Mouse (Mus musculus) kidney, embryonic 15.5 days (tissue): ENCODE data around the gene Cdc42se2. TPM values are rescaled to one million over a fixed set of nuclear protein-coding genes. Genes with fewer than 3 reads are reported as not detected.

Experiments used
- ATAC-seq: fragments of 200-750 bp; cut with Nextera tagmentation; replicated peaks from 2 replicates; pipeline ENCODE4 v1.8.0; 2017; ENCODE audit warnings: moderate TSS enrichment; ENCODE audit not compliant: low FRiP score
- H3K27ac ChIP-seq: fragments of 300-500 bp; sonication (generic); 2 replicates; pipeline ENCODE4 v1.5.1; 2015; ENCODE audit warnings: mild to moderate bottlenecking, inconsistent platforms
- H3K27me3 ChIP-seq: fragments of 300-500 bp; sonication (generic); 2 replicates; pipeline ENCODE4 v1.6.1; 2015; ENCODE audit warnings: inconsistent platforms
- H3K36me3 ChIP-seq: fragments of 300-500 bp; sonication (generic); 2 replicates; pipeline ENCODE4 v1.6.1; 2015; ENCODE audit warnings: inconsistent platforms
- H3K4me1 ChIP-seq: fragments of 300-500 bp; sonication (generic); 2 replicates; pipeline ENCODE4 v1.6.1; 2015; ENCODE audit warnings: inconsistent platforms
- H3K4me2 ChIP-seq: fragments of 300-500 bp; sonication (generic); 2 replicates; pipeline ENCODE4 v1.6.1; 2015; ENCODE audit warnings: moderate library complexity, mild to moderate bottlenecking, inconsistent platforms
- H3K4me3 ChIP-seq: fragments of 300-500 bp; sonication (generic); replicated peaks from 2 replicates; pipeline ENCODE4 v1.5.1; 2015; ENCODE audit warnings: mild to moderate bottlenecking, inconsistent platforms
- H3K9ac ChIP-seq: fragments of 300-500 bp; sonication (generic); 2 replicates; pipeline ENCODE4 v1.6.1; 2015; ENCODE audit warnings: mild to moderate bottlenecking, inconsistent platforms
- H3K9me3 ChIP-seq: fragments of 300-500 bp; sonication (generic); replicated peaks from 2 replicates; pipeline ENCODE4 v1.6.1; 2016; ENCODE audit warnings: inconsistent platforms
- WGBS: fragments of 180-500 bp; shearing (Covaris S2); methylation state at CpG from one replicate; pipeline ENCODE4 v1.1.7; 2015; ENCODE audit warnings: mixed read lengths; 5-methylcytosine and 5-hydroxymethylcytosine counted together
- polyA plus RNA-seq: library from polyadenylated mRNA; unstranded; fragments of >200 nt; fragmentation: Nextera tagmentation; extraction: Ambion mirVana; gene quantifications from 2 replicates; pipeline ENCODE4 v1.2.1, GENCODE M21; 2015

Cdc42se2 gene
- polyA plus RNA-seq, 1 experiment from 2014 or later: 89.2 TPM

DNA sequence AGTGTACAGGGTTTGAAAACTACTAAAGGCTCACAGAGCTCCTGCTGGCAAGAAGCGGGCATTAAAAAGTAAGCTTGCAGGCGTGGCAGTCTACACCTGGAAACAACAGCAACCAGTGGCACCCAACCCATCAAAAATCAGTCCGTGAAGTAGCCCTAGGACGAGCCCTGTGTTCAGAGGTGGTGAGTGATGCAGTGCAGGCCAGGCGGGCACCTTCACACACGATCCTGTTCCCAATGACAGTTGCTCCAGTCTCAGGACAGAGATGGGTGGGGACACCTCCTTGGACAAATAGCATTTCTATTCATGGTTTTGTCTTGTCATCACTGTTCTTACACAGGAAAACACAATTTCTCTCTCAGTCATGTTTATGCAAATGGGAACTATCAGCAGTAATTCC is 65.4 kb downstream of the Cdc42se2 start:
- H3K36me3 ChIP-seq: peaks cover 79% of the 10 kb centered on the region
- no peak for ATAC-seq
- H3K4me2 ChIP-seq: no peak overlapping the region
- no peaks in the 10 kb centered on the region for H3K27me3 ChIP-seq
- peaks cover 4% of the 10 kb centered on the region; the same call in 1 of the 2 replicates for H3K4me1 ChIP-seq
- H3K9me3 ChIP-seq: no peaks in the 10 kb centered on the region
- no peak overlapping the region for H3K4me3 ChIP-seq
- H3K27ac ChIP-seq: no peak overlapping the region
- 91% methylated on average over 6 of the region's 6 CpGs for WGBS
- H3K9ac ChIP-seq: no peak overlapping the region

DNA sequence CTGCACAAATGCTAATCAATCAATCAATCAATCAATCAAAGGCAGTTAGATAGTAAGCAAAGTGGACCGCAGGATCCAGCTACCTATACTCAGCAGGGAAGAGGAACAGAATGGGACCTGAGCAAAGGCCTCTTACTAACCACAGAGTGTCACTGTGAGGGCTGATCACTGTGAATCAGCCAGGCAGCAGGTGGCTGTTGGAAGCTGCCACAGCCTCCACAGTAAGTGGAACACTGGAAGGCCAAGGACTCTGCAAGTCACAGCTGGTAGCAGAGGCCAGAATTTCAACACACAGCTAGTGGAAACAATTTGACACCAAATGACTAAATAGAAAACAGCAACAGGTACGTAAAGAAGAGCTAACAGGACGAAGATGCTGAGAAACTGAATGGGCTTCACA is 68.9 kb downstream of the Cdc42se2 start:
- H3K9ac ChIP-seq: no peak overlapping the region
- H3K4me2 ChIP-seq: no peak overlapping the region
- H3K27me3 ChIP-seq: no peaks in the 10 kb centered on the region
- ATAC-seq: no peak
- H3K4me3 ChIP-seq: no peak overlapping the region
- H3K27ac ChIP-seq: no peak overlapping the region
- no peaks in the 10 kb centered on the region for H3K9me3 ChIP-seq
- peaks cover 83% of the 10 kb centered on the region for H3K36me3 ChIP-seq
- H3K4me1 ChIP-seq: no peaks in the 10 kb centered on the region
- 92% methylated on average over 3 of the region's 3 CpGs for WGBS

DNA sequence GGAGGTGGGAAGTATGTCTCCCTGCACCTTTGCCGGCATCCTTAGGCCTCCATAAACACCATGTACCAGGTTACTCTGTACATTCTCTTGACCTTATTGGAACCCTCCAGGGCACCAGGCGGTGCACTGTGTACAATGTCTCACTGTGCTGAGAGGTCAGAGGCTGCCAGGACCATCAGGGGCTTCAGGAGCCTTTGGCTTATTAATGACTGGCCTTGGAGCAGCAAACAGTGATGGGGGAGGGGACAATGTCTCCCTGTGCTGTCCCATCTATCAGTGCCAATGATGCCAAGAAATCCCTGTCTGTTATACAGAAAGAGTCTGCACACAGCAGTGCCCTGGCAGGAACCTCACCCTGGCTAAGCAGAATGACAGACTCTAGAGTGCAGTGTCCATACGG is 69.6 kb downstream of the Cdc42se2 start:
- Histone ChIP-seq H3K27me3 (no peaks in the 10 kb centered on the region), H3K4me2 (no peak overlapping the region), H3K27ac (no peak overlapping the region), H3K4me1 (no peaks in the 10 kb centered on the region), H3K9ac (no peak overlapping the region), H3K9me3 (no peaks in the 10 kb centered on the region), H3K36me3 (peaks cover 76% of the 10 kb centered on the region), H3K4me3 (no peak overlapping the region)
- 90% methylated on average over 3 of the region's 3 CpGs for WGBS
- no peak for ATAC-seq

DNA sequence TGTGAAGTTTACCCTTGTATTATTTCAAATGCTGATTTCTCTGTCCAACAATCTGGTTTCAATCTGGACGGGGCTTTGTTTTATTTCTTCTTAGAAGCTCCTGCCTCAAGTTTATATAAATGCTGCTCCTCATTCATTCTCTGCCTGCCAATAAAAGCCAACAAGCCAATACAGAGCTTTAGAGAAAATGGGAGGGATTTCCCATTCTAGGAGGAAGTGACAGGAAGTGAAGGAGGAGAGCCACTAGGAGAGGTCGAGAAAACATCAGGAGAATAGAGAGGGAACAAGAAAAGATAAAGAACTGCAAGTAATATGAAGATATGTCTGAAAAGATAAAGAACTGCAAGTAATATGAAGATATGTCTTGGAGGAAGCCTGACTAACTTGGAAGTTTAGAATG is 74.6 kb downstream of the Cdc42se2 start:
- no peak for ATAC-seq
- H3K9me3 ChIP-seq: no peaks in the 10 kb centered on the region
- no peak overlapping the region for H3K4me2 ChIP-seq
- peaks cover 36% of the 10 kb centered on the region for H3K36me3 ChIP-seq
- H3K4me3 ChIP-seq: no peak overlapping the region
- no peaks in the 10 kb centered on the region for H3K27me3 ChIP-seq
- H3K9ac ChIP-seq: no peak overlapping the region
- WGBS: 82% methylated on average over 2 of the region's 2 CpGs
- no peaks in the 10 kb centered on the region for H3K4me1 ChIP-seq
- no peak overlapping the region for H3K27ac ChIP-seq

- peaks cover 19% of the 10 kb centered on the region for H3K36me3 ChIP-seq
- no peaks in the 10 kb centered on the region for H3K9me3 ChIP-seq
- WGBS: 83% methylated on average over 4 of the region's 4 CpGs
- no peak overlapping the region for H3K27ac ChIP-seq
- no peaks in the 10 kb centered on the region for H3K4me1 ChIP-seq
- no peak overlapping the region for H3K9ac ChIP-seq
- no peak for ATAC-seq
- no peak overlapping the region for H3K4me3 ChIP-seq
- no peak overlapping the region for H3K4me2 ChIP-seq
- no peaks in the 10 kb centered on the region for H3K27me3 ChIP-seq
Observed at GRCm38 (mm10) chr11:54710512-54711293, 76.8 kb downstream of the Cdc42se2 start.

DNA sequence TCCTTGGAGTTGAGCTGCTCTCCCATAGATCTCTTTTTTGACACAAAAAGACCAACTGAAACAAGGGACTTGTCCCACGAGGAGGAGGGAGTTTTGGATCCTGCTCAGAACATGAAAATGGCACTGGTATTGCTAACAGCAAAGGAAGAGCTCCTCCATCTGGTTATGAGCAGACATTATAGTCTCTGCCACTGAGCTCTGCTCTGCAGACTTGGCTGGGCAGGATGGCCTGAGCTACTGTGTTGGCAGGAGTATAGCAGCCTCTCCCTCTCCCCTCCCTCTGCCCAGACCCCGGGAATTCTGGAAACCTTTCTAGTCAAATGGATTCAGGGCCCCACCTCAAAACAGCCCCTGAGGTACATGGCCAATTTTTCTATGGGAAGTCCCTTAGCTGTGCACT is 77.8 kb downstream of the Cdc42se2 start:
- no peak for ATAC-seq
- no peak overlapping the region for H3K4me3 ChIP-seq
- no peak overlapping the region for H3K4me2 ChIP-seq
- 62% methylated on average over 2 of the region's 2 CpGs for WGBS
- H3K27ac ChIP-seq: no peak overlapping the region
- H3K4me1 ChIP-seq: no peaks in the 10 kb centered on the region
- H3K36me3 ChIP-seq: peaks cover 11% of the 10 kb centered on the region
- H3K27me3 ChIP-seq: no peaks in the 10 kb centered on the region
- H3K9me3 ChIP-seq: no peaks in the 10 kb centered on the region
- no peak overlapping the region for H3K9ac ChIP-seq

- Histone ChIP-seq H3K4me2 (no peak overlapping the region), H3K4me1 (no peaks in the 10 kb centered on the region), H3K36me3 (peaks cover 8% of the 10 kb centered on the region), H3K27me3 (no peaks in the 10 kb centered on the region), H3K9ac (no peak overlapping the region), H3K27ac (no peak overlapping the region), H3K9me3 (no peaks in the 10 kb centered on the region), H3K4me3 (no peak overlapping the region)
- no peak for ATAC-seq
- WGBS: 83% methylated on average over 2 of the region's 2 CpGs
Observed at GRCm38 (mm10) chr11:54708153-54708552, 79.3 kb downstream of the Cdc42se2 start.

DNA sequence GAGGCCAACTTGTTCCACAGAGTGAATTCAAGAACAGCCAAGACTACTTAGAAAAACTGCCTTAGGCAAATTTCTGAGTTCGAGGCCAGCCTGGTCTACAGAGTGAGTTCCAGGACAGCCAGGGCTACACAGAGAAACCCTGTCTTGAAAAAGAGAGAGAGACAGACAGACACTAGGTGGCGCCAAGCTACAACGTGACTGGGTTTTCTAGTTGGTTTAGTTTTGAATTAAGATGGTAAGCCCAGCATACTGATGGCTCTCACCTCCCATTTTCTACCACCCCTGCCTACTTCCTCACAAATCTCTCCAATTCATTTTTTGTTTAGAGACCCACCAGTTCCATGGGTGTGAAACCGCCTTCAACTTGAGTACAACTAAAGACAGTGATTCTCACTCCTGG is 84.2 kb downstream of the Cdc42se2 start:
- H3K27me3 ChIP-seq: no peaks in the 10 kb centered on the region
- no peak overlapping the region for H3K27ac ChIP-seq
- H3K4me3 ChIP-seq: no peak overlapping the region
- H3K4me1 ChIP-seq: no peaks in the 10 kb centered on the region
- WGBS: 33% methylated on average over 4 of the region's 4 CpGs
- 0 out of 2 replicates have a peak, but pooled peaks cover 10% of the 10 kb centered on the region for H3K36me3 ChIP-seq
- no peaks in the 10 kb centered on the region for H3K9me3 ChIP-seq
- H3K4me2 ChIP-seq: no peak overlapping the region
- H3K9ac ChIP-seq: no peak overlapping the region
- ATAC-seq: no peak

DNA sequence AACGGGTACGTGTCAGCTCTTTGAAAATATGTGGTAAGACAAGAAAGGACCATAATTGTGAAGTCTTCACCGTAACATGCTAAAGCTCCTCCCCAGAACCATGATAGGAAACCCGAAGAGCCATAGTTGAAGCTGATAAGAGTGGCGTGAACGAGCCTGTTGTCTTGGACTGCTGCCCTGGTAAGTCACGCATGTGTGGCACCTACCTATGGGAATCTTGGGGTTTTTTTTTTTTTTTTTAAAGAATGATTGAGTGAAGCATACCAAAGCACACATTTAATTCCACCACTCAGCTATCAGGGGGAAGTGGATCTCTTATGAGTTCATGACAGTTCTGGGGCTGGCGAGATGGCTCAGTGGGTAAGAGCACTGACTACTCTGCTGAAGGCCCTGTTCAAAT is 85.6 kb downstream of the Cdc42se2 start:
- H3K4me2 ChIP-seq: no peak overlapping the region
- H3K9me3 ChIP-seq: no peaks in the 10 kb centered on the region
- ATAC-seq: no peak
- no peaks in the 10 kb centered on the region for H3K27me3 ChIP-seq
- peaks cover 18% of the 10 kb centered on the region for H3K36me3 ChIP-seq
- H3K4me1 ChIP-seq: no peaks in the 10 kb centered on the region
- H3K27ac ChIP-seq: no peak overlapping the region
- 90% methylated on average over 8 of the region's 8 CpGs for WGBS
- H3K4me3 ChIP-seq: no peak overlapping the region
- no peak overlapping the region for H3K9ac ChIP-seq

DNA sequence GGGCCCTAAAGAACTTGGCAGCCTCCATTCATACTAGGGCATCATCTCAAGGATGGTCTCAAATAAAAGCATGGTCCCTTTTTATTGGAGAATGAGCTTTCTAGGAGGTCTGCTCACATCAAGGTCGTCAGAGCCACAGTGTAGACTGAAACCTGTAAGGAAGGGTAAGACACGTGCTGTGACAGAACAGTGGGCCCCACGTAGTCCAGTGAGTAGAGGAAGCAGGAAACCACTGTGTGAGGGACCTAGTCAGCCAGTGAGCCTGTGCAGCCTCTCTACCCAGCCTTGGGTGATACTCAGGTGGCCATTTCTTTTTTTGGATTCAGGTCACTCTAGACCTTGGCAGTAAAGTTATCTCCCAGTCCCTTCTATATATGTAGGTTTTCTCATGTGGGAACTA is 87.5 kb downstream of the Cdc42se2 start:
- H3K27me3 ChIP-seq: no peaks in the 10 kb centered on the region

GRCm38 (mm10) chr11:54698636-54699035 is 88.8 kb downstream of the Cdc42se2 start:
- no peak for ATAC-seq
- WGBS: 94% methylated on average over 7 of the region's 7 CpGs
- no peaks in the 10 kb centered on the region for H3K9me3 ChIP-seq
- no peaks in the 10 kb centered on the region for H3K27me3 ChIP-seq
- no peak overlapping the region for H3K4me3 ChIP-seq
- no peak overlapping the region for H3K9ac ChIP-seq
- peaks cover 45% of the 10 kb centered on the region for H3K36me3 ChIP-seq
- no peak overlapping the region for H3K27ac ChIP-seq
- H3K4me2 ChIP-seq: no peak overlapping the region
- no peaks in the 10 kb centered on the region for H3K4me1 ChIP-seq

More for the DNA sequence above, 87.5 kb downstream of the Cdc42se2 start:
- ATAC-seq: no peak
- 77% methylated on average over 3 of the region's 3 CpGs for WGBS
- Histone ChIP-seq H3K4me1 (no peaks in the 10 kb centered on the region), H3K36me3 (peaks cover 34% of the 10 kb centered on the region), H3K9ac (no peak overlapping the region), H3K27ac (no peak overlapping the region), H3K4me3 (no peak overlapping the region), H3K4me2 (no peak overlapping the region), H3K9me3 (no peaks in the 10 kb centered on the region)

DNA sequence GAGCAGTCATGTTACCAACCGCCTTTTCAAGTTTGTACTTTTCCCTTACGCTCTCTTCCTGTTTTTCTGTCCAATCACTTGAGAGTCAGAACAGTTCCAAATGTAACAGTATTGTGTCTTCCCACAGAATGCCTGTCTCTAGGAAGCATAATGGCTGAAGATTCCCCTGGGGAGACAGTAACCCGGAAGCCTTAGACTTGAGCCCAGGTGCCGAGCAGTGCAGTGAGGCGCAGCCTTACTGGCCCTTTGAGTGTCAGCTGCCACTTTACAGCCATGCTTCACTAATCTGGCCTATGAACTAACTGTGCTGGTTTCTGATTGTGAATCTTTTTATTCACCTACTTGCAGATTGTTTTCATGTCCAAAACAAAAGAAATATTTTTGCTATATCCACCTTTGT is 89.9 kb downstream of the Cdc42se2 start:
- peaks cover 50% of the 10 kb centered on the region for H3K36me3 ChIP-seq
- H3K9me3 ChIP-seq: no peaks in the 10 kb centered on the region
- H3K4me2 ChIP-seq: no peak overlapping the region
- H3K4me3 ChIP-seq: no peak overlapping the region
- H3K27ac ChIP-seq: no peak overlapping the region
- 82% methylated on average over 5 of the region's 5 CpGs for WGBS
- no peak overlapping the region for H3K9ac ChIP-seq
- no peaks in the 10 kb centered on the region for H3K4me1 ChIP-seq
- H3K27me3 ChIP-seq: no peaks in the 10 kb centered on the region
- no peak for ATAC-seq

GRCm38 (mm10) chr11:54695951-54696350 is 91.5 kb downstream of the Cdc42se2 start:
- Histone ChIP-seq H3K4me3 (no peak overlapping the region), H3K9ac (no peak overlapping the region), H3K27ac (no peak overlapping the region), H3K9me3 (no peaks in the 10 kb centered on the region), H3K4me1 (no peaks in the 10 kb centered on the region), H3K4me2 (no peak overlapping the region), H3K27me3 (no peaks in the 10 kb centered on the region), H3K36me3 (peaks cover 64% of the 10 kb centered on the region)
- 72% methylated on average over 4 of the region's 4 CpGs for WGBS
- no peak for ATAC-seq
